Mouse (Mus musculus): ENCODE measurements around the gene A130010J15Rik.

DNA sequence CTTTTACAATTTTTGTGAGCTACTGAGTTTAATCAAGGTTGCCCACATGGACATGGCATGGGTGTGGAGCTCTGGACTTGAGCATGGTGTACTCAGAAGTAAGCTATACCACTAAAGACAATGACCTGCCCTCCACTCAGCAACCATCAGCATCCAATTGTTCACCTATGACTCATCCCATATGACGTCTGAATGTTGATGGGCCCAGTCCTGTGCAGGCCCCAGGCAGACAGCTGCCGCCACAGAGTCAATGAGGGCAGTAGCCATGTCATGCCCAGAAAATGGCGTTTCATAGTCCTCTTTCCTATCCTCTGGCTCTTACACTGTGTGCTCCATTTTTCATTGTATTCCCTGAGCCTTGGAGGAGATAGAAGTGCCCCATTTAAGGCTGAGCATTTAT is 48.2 kb downstream of the A130010J15Rik start:
- TF ChIP-seq USF1 (IDR thresholded peaks at IDR 0.05; ENCODE audit: low read depth) = no peak
- no peak for TF ChIP-seq CTCF (IDR thresholded peaks at IDR 0.05; ENCODE audit: control insufficient read depth, insufficient read depth, insufficient read length)

Measured in C2C12 (cell line).